Mouse (Mus musculus): Measurements from ENCODE around the gene Gm47996. TPM values are rescaled to one million over a fixed set of nuclear protein-coding genes. Genes with fewer than 3 reads are reported as not detected.

Gm47996 gene
- polyA plus RNA-seq, 1 experiment, result not detected

GRCm38 (mm10) chr1:151228320-151228989 lies 18.5 kb downstream of the Gm47996 start:
- TF ChIP-seq POLR2A (IDR thresholded peaks at IDR 0.05; ENCODE audit: low read depth, low read length) (no peak), CTCF (IDR thresholded peaks at IDR 0.05; ENCODE audit: extremely low read depth, insufficient read length, insufficient replicate concordance, low read depth, low read length) (no peak)
- H3K4me3 ChIP-seq (ENCODE audit: low read depth, low read length), result no peak overlapping the region
- no peaks in the 10 kb centered on the region for H3K4me1 ChIP-seq (ENCODE audit: control insufficient read depth, insufficient read depth, insufficient read length, low read length)
- H3K27ac ChIP-seq (ENCODE audit: insufficient read depth, low read depth, low read length), result no peak overlapping the region
- H3K27me3 ChIP-seq (ENCODE audit: control insufficient read depth, insufficient read depth, low read length), result no peaks in the 10 kb centered on the region
- WGBS, result 72% methylated on average over 1 of the region's 1 CpGs
- H3K36me3 ChIP-seq (ENCODE audit: control insufficient read depth, insufficient read depth, low read length), result no peaks in the 10 kb centered on the region

DNA sequence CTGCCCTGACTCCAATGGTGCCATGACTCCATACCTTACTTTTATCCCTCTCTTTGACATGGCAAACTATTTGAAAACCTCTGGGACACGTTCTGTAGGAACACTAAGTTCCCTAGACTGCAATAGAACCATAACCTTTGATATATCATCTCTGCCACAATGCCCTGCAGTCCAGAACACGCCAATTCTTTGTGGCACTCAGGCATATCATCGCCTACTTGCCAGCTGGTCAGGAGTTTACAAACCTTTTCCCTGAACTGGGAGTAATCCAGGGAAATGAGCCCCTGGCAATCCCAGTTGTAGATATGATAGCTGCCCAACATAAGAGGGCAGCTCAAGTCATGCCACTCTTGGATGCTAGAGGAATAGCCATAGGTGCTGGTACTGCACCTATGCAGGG lies 22.4 kb downstream of the Gm47996 start:
- H3K27ac ChIP-seq (ENCODE audit: insufficient read depth, low read depth, low read length), result no peak overlapping the region
- WGBS, result 86% methylated on average over 3 of the region's 3 CpGs
- H3K36me3 ChIP-seq (ENCODE audit: control insufficient read depth, insufficient read depth, low read length), result no peaks in the 10 kb centered on the region
- H3K4me3 ChIP-seq (ENCODE audit: low read depth, low read length), result no peak overlapping the region
- no peaks in the 10 kb centered on the region for H3K27me3 ChIP-seq (ENCODE audit: control insufficient read depth, insufficient read depth, low read length)
- H3K4me1 ChIP-seq (ENCODE audit: control insufficient read depth, insufficient read depth, insufficient read length, low read length), result no peaks in the 10 kb centered on the region
- TF ChIP-seq POLR2A (IDR thresholded peaks at IDR 0.05; ENCODE audit: low read depth, low read length), result no peak

GRCm38 (mm10) chr1:151233756-151234155 lies 23.8 kb downstream of the Gm47996 start:
- no peak for TF ChIP-seq POLR2A (IDR thresholded peaks at IDR 0.05; ENCODE audit: low read depth, low read length)
- TF ChIP-seq CTCF (IDR thresholded peaks at IDR 0.05; ENCODE audit: extremely low read depth, insufficient read length, insufficient replicate concordance, low read depth, low read length), result no peak
- Histone ChIP-seq H3K27ac (ENCODE audit: insufficient read depth, low read depth, low read length) (no peak overlapping the region), H3K4me1 (ENCODE audit: control insufficient read depth, insufficient read depth, insufficient read length, low read length) (no peaks in the 10 kb centered on the region), H3K27me3 (ENCODE audit: control insufficient read depth, insufficient read depth, low read length) (no peaks in the 10 kb centered on the region), H3K36me3 (ENCODE audit: control insufficient read depth, insufficient read depth, low read length) (no peaks in the 10 kb centered on the region), H3K4me3 (ENCODE audit: low read depth, low read length) (no peak overlapping the region)
- WGBS, result 78% methylated on average over 3 of the region's 3 CpGs

DNA sequence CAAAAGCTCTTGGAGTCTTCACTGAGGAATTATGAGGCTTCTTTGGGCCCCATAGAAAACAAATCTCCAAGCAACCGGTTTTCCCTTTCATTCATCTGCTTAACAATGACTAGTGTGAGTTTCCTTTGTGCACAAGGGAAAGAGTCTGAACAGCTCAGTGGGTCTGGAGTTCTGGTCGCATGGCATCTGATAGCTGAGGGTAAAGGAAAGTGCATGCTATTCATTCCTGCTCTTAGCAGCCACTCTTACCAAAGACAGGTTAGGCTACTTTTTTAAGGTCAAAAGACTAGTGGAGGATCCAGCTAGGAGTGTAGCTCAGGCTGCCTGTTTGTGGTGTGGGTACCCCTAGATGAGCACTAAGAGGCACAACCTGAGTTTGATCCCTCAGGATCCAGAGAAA lies 25.6 kb downstream of the Gm47996 start:
- H3K4me3 ChIP-seq (ENCODE audit: low read depth, low read length), result no peak overlapping the region
- H3K4me1 ChIP-seq (ENCODE audit: control insufficient read depth, insufficient read depth, insufficient read length, low read length), result no peaks in the 10 kb centered on the region
- TF ChIP-seq CTCF (IDR thresholded peaks at IDR 0.05; ENCODE audit: extremely low read depth, insufficient read length, insufficient replicate concordance, low read depth, low read length) (no peak), POLR2A (IDR thresholded peaks at IDR 0.05; ENCODE audit: low read depth, low read length) (no peak)
- 83% methylated on average over 2 of the region's 2 CpGs for WGBS
- H3K27me3 ChIP-seq (ENCODE audit: control insufficient read depth, insufficient read depth, low read length), result no peaks in the 10 kb centered on the region
- no peaks in the 10 kb centered on the region for H3K36me3 ChIP-seq (ENCODE audit: control insufficient read depth, insufficient read depth, low read length)
- H3K27ac ChIP-seq (ENCODE audit: insufficient read depth, low read depth, low read length), result no peak overlapping the region

DNA sequence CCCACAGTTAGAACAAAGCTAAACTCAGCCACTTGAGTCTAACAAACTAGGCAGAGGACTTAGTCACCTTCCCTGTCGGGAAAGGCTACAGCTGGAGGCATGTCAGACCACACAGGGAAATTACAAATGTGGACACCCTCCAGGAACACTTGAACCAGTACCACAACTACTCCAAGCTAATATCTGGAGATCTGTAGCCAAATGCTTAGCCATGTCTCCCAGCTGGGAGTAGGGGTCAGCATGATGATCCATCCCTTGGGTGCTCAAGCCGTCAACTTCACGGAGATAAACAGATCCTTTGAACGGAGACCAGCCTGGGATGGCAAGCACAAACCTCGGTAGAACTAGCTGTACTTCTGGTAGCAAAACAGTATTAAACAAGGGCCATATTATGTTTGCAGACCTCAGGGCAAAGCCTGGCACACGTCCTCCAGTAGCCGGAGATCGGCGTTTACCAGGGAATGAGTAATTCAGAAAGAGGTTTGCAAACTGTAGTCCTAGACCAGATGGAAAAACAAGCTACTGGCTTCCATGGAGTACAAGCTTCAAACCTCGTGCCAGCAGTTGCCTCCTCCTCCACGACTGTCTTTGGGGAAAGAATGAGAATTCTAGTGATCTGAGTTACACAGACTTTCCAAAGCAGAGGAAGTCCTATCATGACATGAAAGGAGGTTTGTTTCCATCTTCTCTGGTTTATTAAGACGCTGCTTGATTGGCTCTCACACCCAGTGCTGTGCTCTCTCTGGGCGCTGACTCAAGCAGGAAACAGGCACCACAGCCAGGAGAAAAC lies 26.4 kb downstream of the Gm47996 start:
- Histone ChIP-seq H3K27me3 (ENCODE audit: control insufficient read depth, insufficient read depth, low read length) (no peaks in the 10 kb centered on the region), H3K36me3 (ENCODE audit: control insufficient read depth, insufficient read depth, low read length) (no peaks in the 10 kb centered on the region), H3K4me3 (ENCODE audit: low read depth, low read length) (no peak overlapping the region), H3K27ac (ENCODE audit: insufficient read depth, low read depth, low read length) (no peak overlapping the region), H3K4me1 (ENCODE audit: control insufficient read depth, insufficient read depth, insufficient read length, low read length) (no peaks in the 10 kb centered on the region)
- 58% methylated on average over 13 of the region's 13 CpGs for WGBS
- no peak for TF ChIP-seq CTCF (IDR thresholded peaks at IDR 0.05; ENCODE audit: extremely low read depth, insufficient read length, insufficient replicate concordance, low read depth, low read length)
- TF ChIP-seq POLR2A (IDR thresholded peaks at IDR 0.05; ENCODE audit: low read depth, low read length), result no peak

DNA sequence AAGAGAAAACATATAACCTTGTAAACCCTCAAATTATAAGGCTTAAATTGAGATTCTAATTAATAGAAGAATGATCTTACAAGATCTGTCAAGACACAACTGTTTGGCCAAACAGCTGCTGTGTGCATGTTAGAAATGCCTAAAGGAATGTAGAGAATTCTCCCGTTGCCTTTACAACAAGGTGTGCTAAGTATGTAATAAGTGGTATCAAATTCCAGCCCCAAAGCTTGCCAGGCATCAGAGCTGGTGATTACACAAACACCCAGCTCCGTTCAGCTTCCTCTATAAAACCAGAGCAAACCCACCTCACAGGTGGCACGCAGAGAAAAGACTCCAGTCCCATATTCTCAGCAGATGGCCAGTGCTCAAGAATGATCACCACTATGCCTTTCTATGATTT lies 27.8 kb downstream of the Gm47996 start:
- H3K4me3 ChIP-seq (ENCODE audit: low read depth, low read length), result no peak overlapping the region
- TF ChIP-seq POLR2A (IDR thresholded peaks at IDR 0.05; ENCODE audit: low read depth, low read length), result no peak
- no peak for TF ChIP-seq CTCF (IDR thresholded peaks at IDR 0.05; ENCODE audit: extremely low read depth, insufficient read length, insufficient replicate concordance, low read depth, low read length)
- H3K27ac ChIP-seq (ENCODE audit: insufficient read depth, low read depth, low read length), result no peak overlapping the region
- H3K4me1 ChIP-seq (ENCODE audit: control insufficient read depth, insufficient read depth, insufficient read length, low read length), result no peaks in the 10 kb centered on the region
- no peaks in the 10 kb centered on the region for H3K27me3 ChIP-seq (ENCODE audit: control insufficient read depth, insufficient read depth, low read length)
- 68% methylated on average over 3 of the region's 3 CpGs for WGBS
- H3K36me3 ChIP-seq (ENCODE audit: control insufficient read depth, insufficient read depth, low read length), result no peaks in the 10 kb centered on the region

GRCm38 (mm10) chr1:151243332-151243731 lies 33.4 kb downstream of the Gm47996 start:
- WGBS, result 84% methylated on average over 4 of the region's 4 CpGs
- Histone ChIP-seq H3K4me1 (ENCODE audit: control insufficient read depth, insufficient read depth, insufficient read length, low read length) (no peaks in the 10 kb centered on the region), H3K36me3 (ENCODE audit: control insufficient read depth, insufficient read depth, low read length) (no peaks in the 10 kb centered on the region), H3K27ac (ENCODE audit: insufficient read depth, low read depth, low read length) (no peak overlapping the region), H3K27me3 (ENCODE audit: control insufficient read depth, insufficient read depth, low read length) (no peaks in the 10 kb centered on the region), H3K4me3 (ENCODE audit: low read depth, low read length) (no peak overlapping the region)
- TF ChIP-seq CTCF (IDR thresholded peaks at IDR 0.05; ENCODE audit: extremely low read depth, insufficient read length, insufficient replicate concordance, low read depth, low read length) (no peak), POLR2A (IDR thresholded peaks at IDR 0.05; ENCODE audit: low read depth, low read length) (no peak)
